Mouse (Mus musculus): ENCODE data around the gene Fabp3.

Fabp3 gene

DNA sequence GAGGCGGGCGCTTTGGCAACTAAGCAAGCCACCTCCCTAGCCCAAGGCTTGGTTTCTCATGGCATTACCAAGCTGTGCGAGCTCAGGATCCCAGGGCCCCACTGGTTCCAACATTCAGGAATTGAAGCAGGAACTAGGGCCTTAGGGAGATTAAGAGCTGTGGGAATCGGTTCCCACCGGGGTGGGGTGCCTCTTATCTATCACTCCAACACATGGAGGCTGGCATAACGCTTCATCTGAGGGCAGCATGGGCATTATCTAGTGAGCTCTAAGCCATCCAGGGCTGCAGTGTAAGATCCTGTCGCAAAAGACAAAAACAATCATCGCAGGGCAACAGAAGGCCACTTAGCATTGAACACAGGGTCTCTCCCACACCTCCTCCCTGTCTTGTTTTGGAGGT, 13.9 kb upstream of the Fabp3 start:
- ATAC-seq (ENCODE audit: low TSS enrichment): no peak

DNA sequence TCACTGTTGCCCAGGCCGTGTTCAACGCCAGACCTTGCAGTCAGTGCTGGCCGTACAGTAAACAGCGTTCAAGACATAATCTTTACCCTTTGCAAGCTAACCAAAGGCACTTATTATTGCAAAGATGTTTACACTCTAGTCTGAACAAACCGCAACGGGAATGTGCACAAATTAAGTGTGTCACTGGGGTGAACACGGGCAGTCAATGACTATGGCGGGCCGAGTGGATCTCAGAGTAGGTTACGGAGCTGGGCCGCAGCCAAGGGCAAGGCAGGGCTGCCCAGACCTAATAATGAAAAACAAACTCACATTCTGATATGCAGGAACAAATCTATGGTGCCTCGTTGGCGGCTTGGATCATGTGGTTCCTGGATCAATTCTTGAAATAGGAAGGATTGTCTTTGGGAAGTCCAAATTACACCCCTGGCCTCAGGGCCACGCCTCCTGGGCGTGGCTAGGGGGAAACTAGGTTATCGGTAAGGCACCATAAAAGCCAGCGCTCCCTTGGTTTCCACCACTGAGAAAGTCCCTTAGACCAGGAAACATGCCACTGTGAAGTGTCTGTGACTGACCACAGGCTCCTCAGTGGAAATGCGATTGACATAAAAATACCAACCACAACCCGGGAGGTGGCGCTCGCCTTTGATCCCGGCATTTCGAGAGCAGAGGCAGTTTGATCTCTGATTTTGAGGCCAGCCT, 13.2 kb upstream of the Fabp3 start:
- ATAC-seq (ENCODE audit: low TSS enrichment): no peak

DNA sequence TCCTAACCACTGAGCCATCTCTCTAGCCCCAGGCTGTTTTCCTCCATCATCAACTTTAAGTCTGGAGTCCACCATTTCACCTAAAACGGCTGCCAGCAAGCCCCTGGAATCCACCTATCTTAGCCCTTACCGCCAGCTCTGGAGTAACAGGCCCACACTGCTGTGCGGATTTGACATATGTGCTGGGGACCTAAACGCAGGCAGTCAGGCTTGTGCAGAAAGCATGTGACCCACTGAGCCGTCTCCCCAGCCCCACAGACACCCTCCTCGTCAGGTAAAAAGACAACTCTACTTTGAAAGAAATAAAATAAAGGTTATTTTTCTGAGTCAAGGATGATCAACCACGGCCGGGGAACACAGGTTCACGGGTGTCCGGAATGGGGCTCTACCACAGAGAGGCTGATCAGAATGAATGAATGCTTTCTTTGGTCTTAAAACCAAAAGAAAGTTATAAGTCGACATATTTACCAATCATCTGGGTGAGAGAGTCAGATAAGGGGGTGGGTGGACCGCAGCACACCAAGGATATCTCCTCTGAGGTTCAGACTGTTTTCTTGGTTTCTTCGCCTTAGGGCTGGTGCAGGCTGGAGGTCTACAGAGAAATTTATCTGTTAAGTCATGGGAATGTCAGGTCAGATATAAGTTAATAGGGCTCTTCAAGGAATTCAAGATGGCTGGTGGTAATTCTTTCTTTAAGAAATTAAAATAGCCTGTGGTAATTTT, 12.0 kb upstream of the Fabp3 start:
- no peak for ATAC-seq (ENCODE audit: low TSS enrichment)

DNA sequence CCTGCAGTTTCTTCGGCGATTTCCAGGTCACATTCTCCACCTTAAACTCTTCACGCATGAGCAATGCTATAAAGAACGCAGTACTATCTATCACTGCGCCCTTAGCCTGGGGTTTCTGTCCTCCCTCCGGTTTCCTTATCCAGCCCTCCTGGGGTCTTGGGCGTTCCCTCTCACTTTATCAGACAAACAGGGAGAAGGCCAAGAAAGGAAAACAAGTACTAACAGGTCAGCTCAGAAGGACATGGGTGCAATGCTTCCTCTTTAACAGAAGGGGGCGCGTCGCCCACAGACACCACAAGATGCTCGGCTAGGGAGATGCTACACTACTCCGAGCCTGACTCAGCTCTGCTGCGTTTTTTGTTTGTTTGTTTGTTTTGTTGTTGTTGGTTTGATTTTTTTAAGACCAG, 11.3 kb upstream of the Fabp3 start:
- peak; percentile 72; the same call in 1 of the 2 replicates for ATAC-seq (ENCODE audit: low TSS enrichment)

DNA sequence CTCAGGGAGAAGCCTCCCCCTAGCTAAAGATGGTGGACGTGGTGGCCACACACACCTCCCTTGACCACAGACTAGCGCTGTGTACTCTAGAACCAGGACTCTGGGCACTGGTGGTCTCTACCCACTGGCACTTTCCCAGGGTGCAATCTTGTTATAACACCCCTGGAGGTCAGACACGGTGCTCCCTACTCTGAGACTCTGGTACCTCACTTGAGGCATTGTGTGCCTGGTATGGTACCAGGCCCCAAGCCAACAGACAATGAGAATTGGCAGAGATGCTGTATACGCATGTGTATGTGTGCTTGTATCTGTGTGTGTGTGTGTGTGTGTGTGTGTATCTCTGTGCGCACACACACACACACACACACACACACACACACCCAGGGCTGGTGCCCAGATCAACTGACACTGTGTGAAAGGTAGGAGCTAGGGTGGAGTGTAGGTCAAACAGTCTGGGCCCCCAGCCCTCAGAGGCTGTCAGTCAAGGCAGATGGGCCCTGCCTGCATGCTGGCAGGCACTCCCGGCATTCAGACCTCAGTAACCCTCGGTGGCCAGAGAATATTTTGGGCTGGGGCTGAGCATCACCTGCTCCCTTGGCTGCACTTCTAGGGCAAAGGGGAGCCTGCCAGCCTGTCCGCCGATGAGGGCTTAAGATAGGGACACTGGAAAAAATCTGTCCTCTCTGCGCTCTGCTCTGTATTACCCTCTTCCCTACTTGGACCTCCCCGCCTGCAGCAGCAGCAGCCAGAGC, 9.3 kb upstream of the Fabp3 start:
- ATAC-seq (ENCODE audit: low TSS enrichment): no peak

DNA sequence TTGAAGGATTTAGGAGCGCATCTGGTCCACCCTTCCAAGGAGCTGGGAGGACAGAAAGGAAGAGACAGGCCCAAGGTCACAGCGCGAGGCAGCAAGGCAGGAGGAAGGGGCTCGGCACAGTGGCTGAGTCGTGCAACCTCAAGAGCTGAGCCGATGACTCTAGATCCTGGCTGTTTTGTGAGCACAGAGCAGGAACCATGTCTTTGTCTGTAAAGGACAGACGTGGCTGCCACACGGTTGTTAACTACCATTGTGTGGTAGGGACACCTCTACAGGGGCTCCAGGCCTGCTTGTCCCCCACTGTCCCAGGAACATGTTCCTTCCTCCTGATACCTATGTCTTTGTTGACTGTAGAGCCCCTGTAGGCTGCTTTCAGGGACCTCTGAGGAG, 8.8 kb upstream of the Fabp3 start:
- no peak for ATAC-seq (ENCODE audit: low TSS enrichment)

DNA sequence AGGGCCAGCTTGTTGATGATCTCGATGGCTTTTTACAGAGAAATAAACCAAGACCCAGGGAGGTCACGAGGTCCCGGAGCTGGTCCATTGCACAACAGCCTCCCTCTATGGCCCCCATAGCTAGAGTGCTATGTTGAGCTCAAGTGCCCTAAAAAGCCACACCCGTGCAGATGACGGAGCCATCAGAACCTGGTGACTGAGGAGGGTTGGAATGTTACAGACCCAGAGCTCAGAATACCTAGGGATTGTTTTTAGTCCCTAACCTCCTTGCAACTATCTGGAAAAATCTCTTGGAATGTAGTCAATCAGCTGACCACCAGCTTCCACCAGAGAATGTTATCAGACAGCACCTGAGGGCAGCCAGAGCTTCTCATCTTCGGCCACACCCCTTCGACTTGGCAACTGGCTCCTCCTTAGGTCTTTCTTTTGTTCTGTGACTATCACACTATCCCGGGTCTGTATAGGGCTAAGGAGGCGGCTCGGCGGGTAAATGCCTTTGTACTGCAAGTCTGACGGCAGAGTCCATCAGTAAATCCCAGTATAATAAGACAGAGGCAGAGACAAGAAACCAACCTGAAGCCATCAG, 6.0 kb upstream of the Fabp3 start:
- ATAC-seq (ENCODE audit: low TSS enrichment): no peak

DNA sequence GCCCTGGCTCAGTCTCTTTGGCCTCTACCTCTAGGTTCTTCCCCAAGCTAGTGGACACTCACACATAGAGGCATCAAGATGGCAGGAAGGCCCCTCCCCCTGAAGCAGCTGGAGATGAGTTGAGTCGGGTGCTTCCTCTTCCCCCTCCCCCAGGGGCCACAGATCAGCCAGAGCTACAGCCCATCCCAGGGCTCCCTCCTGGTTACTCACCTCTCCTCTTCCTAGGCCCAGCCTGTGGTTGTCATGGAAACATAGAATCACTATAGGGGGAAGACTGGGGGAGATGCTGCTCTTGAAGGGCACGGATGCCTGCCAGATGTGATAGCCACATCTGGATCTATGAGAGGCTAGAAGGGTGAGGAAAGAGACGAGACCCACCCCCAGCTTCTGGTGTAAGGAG, 3.6 kb upstream of the Fabp3 start:
- ATAC-seq (ENCODE audit: low TSS enrichment): no peak

DNA sequence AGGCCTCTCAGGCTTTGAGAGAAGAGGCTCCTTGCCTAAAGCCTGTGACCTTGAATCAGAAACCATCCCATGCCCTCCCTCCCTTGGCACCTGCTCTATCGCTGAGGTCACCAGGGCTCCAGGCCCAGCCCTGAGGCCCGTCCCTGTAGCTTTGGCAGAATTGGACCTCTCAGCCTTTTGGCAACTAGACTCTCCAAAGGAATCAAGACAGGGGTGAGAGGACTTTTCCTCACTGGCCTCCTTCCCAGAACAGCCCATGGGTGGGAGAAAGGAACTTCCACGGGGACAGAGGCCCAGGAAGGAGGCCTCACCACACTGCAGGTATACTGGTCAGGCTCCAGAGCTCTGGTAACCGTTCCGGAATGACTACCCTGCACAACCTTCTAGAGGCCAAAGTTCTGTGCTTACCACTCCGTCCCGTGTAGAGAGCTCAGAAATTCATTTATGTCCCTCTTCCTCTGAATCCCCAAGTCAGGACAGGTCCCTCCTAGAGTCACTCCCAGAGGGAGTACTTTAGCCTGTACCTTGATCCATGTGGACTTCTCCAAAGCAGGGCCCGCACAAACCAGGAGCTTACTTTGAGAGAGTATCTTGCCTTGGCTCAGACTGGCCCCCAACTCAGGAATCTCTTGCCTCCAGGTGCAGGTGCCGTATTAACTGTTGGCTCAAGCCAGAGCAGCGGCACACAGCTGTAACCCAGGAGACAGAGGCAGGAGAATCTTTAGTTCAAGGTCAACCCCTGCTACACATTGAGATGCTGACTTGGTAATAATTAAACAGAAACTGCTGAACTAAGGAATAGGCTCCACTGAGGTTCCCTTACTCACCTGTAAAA, 1.4 kb upstream of the Fabp3 start:
- ATAC-seq (ENCODE audit: low TSS enrichment): no peak

DNA sequence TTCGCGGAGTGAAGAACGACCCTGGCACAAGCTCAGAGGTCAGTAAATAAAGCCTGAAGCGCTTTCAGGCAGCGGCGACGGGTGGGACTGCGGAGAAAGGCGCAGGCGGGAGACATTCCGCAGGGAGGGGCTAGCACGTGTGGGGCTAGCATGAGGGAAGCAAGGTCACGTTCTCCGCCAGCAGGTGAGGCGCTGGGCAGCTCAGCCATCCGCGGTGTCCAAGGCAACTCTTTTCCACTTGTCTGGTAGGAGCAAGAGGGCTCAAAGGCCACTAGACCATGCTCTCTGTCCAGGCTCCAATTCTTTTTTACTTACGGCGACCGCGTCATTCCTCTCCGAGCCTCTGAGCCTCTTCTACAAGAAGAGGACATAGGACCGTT, 554 bp upstream of the Fabp3 start:
- ATAC-seq (ENCODE audit: low TSS enrichment): peak; percentile 22

DNA sequence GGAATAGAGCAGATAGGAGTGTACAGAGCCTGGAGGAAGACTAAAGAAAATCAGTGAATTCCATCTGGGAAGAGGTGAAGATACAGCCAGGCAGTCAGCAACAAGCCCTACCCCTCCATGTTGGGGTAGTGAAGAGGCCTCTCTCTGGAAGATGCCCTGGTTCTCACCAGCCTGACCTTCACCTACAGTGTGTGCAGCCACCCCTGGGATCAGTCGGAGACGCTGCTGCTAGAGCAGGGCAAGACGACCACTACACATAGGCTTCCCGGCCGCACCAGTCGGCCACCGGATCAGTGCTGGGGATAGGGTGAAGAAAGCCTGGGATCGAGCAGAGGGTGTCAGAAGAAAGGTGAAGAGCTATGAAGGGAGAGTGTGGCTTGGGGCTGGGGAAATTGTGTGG, 859 bp downstream of the Fabp3 start:
- peak; percentile 9; the same call in 1 of the 2 replicates for ATAC-seq (ENCODE audit: low TSS enrichment)

DNA sequence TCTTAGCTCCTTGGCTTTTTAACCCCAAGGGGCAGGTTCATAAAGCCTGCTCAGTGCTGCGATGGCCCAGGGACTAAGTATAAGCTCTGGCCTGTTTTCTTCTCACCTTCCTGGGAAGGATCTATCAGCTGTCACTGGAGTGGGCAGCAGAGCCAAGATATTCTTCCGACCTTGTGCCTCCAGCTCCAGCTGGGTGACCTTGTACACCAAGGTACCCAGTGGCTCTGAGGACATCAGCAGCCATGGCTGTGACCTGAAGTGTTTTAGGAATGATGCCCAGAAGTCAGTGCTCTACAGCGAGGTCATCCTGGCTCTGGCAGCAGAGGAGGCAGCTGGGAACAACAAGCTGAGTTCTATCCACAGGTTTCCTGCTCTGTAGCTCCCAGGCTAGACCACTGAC, 4.1 kb downstream of the Fabp3 start:
- ATAC-seq (ENCODE audit: low TSS enrichment): no peak

DNA sequence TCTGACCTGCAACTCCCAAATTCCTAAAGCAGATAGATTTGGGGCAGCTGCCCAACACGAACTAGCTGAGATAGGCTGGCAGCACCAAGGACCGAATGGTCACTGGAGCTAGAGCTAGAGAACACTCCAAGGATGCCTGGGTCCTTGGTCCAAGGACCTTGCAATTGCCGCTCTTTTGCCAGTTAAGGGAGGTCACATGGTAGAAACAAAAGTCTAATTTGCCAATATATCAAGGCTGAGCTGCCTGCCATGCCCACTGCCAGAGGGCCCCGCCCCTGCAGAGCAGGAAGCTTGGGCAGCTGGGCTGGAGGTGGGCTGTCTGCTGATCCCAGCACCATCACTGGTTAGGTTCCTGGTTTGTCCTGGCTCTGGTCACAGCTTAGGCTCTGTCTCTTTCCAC, 5.2 kb downstream of the Fabp3 start:
- no peak for ATAC-seq (ENCODE audit: low TSS enrichment)

DNA sequence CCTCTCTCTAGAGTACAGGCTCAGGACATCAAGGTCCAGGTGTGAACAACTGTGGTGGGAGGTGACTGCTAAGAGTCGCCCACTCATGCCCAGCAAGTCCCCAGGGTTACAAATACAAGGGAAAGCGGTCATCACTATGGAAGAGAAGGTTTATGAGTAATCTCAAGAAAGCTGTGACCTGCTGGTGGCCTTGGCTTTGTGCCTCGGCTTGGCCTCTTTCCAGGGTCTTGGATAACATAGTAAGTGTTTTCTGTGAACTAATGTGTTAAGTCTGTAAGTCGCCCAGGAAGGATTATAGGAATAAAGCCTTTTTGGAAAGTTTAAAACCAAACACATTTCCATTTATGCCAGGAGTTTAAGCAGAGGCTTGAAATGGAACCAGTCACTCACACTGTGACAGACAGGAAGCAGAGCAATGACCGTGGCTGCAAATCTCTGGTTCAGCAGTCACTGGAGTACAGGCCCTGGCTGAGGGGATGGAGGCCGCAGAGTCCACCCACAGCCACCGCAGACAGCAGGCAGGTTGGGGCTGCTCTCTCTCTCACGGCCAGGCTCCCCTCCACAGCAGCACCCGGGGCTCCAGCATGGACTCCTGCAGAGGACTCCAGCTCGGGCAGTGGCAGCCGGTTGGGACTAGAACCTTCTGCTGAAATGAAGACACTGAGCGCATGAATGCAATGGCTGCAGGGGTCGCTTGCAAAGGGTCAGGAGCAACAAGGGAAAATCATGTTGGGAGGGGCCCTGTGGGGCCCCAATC, 7.6 kb downstream of the Fabp3 start:
- ATAC-seq (ENCODE audit: low TSS enrichment): no peak

DNA sequence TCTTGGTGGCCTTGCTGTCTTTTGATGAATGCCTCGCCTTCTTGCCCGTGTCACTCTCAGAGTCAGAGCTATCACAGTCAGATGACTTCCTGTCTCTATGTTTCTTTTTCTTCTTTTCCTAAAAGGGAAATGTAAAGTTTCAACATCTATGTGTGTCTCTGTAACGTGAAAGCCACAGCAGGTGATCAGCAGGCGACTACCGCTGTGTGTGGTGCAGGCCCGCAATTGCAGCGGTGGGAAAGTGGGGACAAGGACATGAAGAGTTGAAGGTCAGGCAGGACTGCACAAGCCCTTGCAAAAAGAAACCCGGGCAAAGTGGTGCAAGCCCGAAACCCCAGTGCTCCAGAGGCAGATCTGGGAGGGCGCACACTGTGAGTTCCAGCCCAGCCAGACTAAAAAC, 8.3 kb downstream of the Fabp3 start:
- no peak for ATAC-seq (ENCODE audit: low TSS enrichment)

DNA sequence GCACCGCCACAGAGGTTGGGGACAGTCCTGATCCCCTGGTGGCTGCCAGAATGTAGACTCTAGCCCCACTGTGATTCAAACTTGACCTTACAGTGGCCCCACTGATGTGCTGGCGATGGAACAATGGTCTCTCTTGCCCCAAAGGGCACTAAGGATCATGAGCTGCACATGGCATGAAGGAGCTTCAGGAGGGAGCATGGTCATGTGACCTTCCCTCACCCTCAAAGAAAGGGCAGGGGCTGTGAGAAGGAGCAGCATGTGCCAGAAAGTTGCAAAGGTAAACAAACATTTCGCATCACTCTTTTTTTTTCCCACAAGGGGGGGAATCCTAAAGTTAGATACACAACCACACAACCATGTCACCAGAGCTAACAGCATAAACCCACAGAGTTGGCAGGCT, 9.7 kb downstream of the Fabp3 start:
- no peak for ATAC-seq (ENCODE audit: low TSS enrichment)

DNA sequence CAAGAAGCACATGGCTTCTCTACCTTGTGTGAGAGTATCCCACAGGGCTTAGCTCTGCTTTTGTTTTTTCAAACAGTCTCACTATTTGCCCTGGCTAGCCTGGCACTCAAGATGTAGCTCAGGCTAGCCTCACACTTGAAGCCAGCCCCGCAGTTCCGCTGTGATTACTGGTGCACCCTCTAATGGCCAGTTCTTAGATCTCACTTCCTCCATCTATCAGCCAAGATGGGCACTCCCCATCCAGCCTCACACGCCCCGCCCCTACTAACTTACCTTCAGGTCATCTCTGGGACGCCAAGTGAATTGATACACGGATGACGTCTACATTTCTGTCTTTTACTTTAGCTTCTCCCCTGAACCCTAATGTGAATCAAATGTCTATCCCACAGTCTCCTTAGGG, 11.2 kb downstream of the Fabp3 start:
- no peak for ATAC-seq (ENCODE audit: low TSS enrichment)

DNA sequence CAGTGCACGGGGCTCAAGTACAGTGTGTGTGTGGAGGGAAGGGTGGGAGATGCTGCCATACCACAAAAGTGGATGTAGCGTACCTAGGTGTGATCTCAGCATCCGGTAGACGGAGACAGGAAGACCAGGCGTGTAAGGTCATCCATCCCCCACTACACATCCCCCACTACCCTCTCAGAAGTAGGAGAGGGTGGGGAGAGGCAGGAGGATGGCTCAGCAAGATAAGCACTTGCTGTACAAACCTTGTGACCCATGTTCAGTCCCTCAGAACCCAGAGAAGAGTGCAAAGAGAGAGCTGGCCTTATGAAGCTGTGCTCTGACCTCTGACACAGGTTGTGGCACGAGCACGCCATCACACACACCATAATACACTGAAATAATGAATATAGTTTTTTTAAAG, 13.2 kb downstream of the Fabp3 start:
- no peak for ATAC-seq (ENCODE audit: low TSS enrichment)

DNA sequence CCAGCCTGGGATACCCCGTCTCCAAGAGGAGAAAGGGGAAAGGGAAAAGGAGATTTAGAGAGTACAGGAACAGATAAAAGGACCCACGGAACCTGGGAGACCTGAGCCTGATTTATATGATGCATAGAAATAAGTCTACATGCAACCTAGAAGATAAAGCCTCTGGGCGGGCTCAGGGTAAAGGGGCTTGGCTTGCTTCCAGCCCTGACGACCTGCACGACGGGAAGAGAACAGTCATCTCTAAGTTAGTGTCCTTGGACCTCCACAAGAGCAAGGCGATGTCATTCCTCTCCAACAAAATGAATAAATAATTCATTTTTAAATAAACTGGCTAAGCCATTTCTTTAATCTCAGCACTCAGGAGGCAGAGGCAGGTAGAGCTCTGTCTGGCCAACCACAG, 14.2 kb downstream of the Fabp3 start:
- no peak for ATAC-seq (ENCODE audit: low TSS enrichment)

DNA sequence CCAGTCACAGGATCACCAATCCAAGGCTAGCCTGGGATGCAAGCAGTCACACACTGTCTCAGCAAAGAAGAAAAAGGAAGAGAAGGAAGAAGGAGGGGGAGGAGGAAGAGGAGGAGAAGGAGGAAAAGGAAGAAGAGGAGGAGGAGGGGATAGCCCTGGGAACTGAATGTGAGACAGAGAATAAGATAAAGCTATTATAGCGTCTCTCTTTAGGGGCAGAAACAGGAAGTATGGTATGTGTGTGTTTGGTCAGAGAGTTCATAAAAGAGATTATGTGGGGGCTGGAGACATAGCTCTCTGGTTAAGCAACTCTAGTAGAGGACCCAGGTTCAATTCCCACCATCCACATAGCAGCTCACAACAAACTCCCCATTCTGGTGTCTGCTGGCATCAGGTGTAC, 14.8 kb downstream of the Fabp3 start:
- no peak for ATAC-seq (ENCODE audit: low TSS enrichment)

DNA sequence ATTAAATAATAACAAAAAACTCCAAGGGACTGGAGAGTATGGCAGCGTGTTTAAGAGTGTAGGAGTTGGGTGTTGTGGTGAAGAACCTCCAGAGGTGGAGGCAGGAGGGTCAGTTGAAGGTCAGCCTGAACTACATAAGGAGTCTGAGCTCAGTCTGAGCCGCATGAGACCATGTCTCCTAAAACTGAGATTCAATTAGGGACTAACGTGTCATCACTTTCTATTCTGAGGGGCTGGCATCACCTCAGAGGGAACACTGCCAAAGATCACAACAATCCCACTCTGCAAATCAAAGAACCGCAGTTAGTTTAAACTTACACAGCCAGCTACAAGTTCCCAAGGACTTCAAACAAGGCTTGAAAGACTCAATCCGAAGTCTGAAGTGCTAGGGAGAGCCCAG, 15.2 kb downstream of the Fabp3 start:
- no peak for ATAC-seq (ENCODE audit: low TSS enrichment)
